Mouse (Mus musculus) heart, embryonic 16.5 days (tissue): ENCODE results near the gene Lce1m. TPM values are rescaled to one million over a fixed set of nuclear protein-coding genes. Genes with fewer than 3 reads are reported as not detected.
"Not testable (repeated sequence)": the region's sequence is repeated elsewhere in the genome, so short reads cannot be mapped to it uniquely, and the experiment has no call there.

Source experiments
- ATAC-seq: fragments of 200-750 bp; cut with Nextera tagmentation; replicated peaks from 2 replicates; pipeline ENCODE4 v1.8.0; 2017; ENCODE audit warnings: moderate number of reproducible peaks; ENCODE audit not compliant: insufficient read depth, low FRiP score; ENCODE audit errors: extremely low read depth
- H3K27ac ChIP-seq: fragments of 300-500 bp; sonication (generic); 2 replicates; pipeline ENCODE4 v1.5.1; 2014; ENCODE audit warnings: mild to moderate bottlenecking, low read length, control low read depth, moderate library complexity
- H3K27me3 ChIP-seq: fragments of 300-500 bp; sonication (generic); 2 replicates; pipeline ENCODE4 v1.6.1; 2014; ENCODE audit warnings: low read length, mixed read lengths; ENCODE audit not compliant: control insufficient read depth, insufficient read depth
- H3K36me3 ChIP-seq: fragments of 300-500 bp; sonication (generic); 2 replicates; pipeline ENCODE4 v1.6.1; 2014; ENCODE audit not compliant: control insufficient read depth, insufficient read depth
- H3K4me1 ChIP-seq: fragments of 300-500 bp; sonication (generic); 2 replicates; pipeline ENCODE4 v1.6.1; 2014; ENCODE audit warnings: low read length, mixed read lengths; ENCODE audit not compliant: control insufficient read depth, insufficient read depth
- H3K4me2 ChIP-seq: fragments of 300-500 bp; sonication (generic); 2 replicates; pipeline ENCODE4 v1.6.1; 2014; ENCODE audit warnings: low read depth, mild to moderate bottlenecking, control low read depth, low read length
- H3K4me3 ChIP-seq: fragments of 300-500 bp; sonication (generic); 2 replicates; pipeline ENCODE4 v1.5.1; 2014; ENCODE audit warnings: mild to moderate bottlenecking, control low read depth, low read length
- H3K9ac ChIP-seq: fragments of 300-500 bp; sonication (generic); 2 replicates; pipeline ENCODE4 v1.6.1; 2014; ENCODE audit warnings: low read length, control low read depth
- H3K9me3 ChIP-seq: fragments of 300-500 bp; sonication (generic); replicated peaks from 2 replicates; pipeline ENCODE4 v1.6.1; 2016; ENCODE audit warnings: low read length; ENCODE audit not compliant: control insufficient read depth
- WGBS: fragments of 180-500 bp; shearing (Covaris S2); extraction: QIAGEN DNeasy Blood & Tissue Kit; methylation state at CpG from one replicate; pipeline ENCODE4 v1.1.7; 2014; 5-methylcytosine and 5-hydroxymethylcytosine counted together
- polyA plus RNA-seq: library from polyadenylated mRNA; unstranded; fragments of >200 nt; fragmentation: Nextera tagmentation; extraction: Ambion mirVana; gene quantifications from 2 replicates; pipeline ENCODE4 v1.2.1, GENCODE M21; 2015

Gene Lce1m
- not detected in 2 replicates for polyA plus RNA-seq

DNA sequence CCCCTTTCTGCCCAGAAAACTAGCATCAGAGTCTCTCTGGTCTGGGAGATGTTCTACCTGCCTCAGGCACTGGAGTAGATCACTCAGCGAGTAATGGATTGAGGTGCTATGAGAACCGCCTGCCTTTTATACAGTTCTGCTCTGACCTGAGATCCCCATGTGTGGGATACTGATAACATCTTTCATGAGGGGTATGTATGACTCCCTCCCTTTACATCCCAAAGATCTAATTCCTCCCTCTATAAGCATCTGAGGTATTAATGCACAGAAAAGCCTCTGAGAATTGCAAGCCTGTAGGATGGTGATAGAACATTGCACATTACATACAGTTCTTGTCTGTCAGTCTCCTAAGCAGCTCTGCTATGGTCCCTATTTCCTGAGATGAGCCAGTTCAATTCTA is at the start of gene Lce1m:
TSS of gene Lce1m (minus strand) at position 101 of the 400 bp plus-strand sequence.
- no peak for ATAC-seq
- no peaks in the 10 kb centered on the region for H3K36me3 ChIP-seq
- H3K9ac ChIP-seq, result no peak within 1 kb of the TSS
- H3K9me3 ChIP-seq, result no peaks in the 10 kb centered on the region
- no peak within 1 kb of the TSS for H3K4me2 ChIP-seq
- 89% methylated on average over 2 of the region's 2 CpGs for WGBS
- peaks cover 1% of the 10 kb centered on the region; the same call in 1 of the 2 replicates for H3K4me1 ChIP-seq
- no peak within 1 kb of the TSS for H3K27ac ChIP-seq
- no peak within 1 kb of the TSS for H3K4me3 ChIP-seq
- H3K27me3 ChIP-seq, result no peaks in the 10 kb centered on the region

DNA sequence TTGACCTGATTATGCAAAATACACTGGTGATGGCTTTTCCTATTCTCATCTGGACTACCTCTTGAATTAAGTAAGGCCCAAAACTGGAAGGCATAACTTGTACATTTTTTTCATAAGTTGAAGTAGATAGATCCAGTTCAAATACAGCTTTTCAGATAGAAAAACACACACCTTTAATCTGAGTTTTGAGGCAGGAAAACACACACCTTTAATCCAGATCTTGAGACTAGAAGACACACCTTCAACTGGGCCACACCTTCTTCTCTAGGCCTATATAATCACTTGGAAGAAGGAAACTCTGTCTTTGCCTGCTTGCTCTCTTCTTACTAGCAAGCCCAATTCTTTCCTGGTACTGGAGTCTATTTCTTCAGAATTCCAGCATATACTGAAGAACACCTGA is 49.7 kb upstream of the Lce1m start, which contains the start of gene Gm4858:
TSS of gene Gm4858 (plus strand) at position 301 of the 400 bp plus-strand sequence.
- not testable (repeated sequence) for H3K36me3 ChIP-seq, H3K27ac ChIP-seq, H3K4me2 ChIP-seq, H3K9me3 ChIP-seq, ATAC-seq, H3K9ac ChIP-seq, H3K27me3 ChIP-seq, H3K4me3 ChIP-seq, H3K4me1 ChIP-seq

DNA sequence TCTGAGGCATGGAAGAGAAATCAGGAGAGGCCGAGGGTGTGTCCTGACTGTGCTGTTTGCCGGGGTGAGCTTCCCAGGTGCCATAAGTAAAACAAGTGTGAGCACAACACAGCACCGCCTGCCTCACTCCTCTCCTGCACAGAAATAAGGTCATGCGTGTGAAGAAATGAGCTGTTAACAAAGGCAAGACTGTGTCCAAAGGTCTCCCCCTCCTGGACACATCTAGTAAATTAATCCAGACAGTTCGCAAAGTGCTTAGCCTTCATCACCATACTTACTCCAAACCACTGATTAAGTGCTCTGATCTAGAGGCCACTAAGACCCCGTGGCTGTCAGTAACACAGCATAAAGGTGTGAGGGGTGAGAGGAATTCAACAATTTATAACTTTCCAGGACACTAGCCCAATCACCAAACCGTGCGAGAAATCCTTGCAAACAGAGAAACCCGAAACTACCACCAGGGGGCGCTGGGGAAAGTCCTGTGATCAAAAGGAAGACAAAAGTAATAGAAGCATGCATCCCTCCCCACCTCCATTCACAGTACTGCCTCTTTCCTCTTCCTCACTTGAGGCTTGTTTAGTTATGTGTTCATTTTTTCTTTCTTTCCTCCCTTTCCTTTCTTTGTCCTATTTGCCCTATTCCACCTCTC is 34.1 kb upstream of the Lce1m start:
- Histone ChIP-seq H3K9ac (no peak overlapping the region), H3K9me3 (no peaks in the 10 kb centered on the region), H3K4me1 (no peaks in the 10 kb centered on the region), H3K4me3 (no peak overlapping the region), H3K36me3 (no peaks in the 10 kb centered on the region), H3K27me3 (no peaks in the 10 kb centered on the region), H3K27ac (no peak overlapping the region), H3K4me2 (no peak overlapping the region)
- 52% methylated on average over 10 of the region's 10 CpGs for WGBS
- ATAC-seq, result no peak

DNA sequence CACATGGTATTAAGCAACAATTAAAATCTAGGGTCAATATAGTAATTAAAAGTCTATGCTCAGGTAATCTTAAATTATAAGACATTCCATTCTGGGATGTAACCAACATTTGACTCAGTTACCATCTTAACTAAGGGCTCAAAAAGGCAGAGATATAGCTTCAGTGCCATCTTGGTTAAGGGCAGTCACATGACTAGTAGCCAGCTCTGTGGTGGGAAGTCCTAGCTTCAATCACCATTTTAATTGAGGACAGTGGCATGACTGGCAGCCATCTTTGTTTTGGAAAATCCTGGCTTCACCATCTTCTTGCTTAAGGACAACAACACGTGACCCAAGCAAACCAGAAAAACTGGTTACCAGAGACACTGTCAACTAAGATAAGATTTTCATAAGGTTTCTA is 31.3 kb upstream of the Lce1m start:
- H3K4me2 ChIP-seq, result no peak overlapping the region
- no peak overlapping the region for H3K9ac ChIP-seq
- no peaks in the 10 kb centered on the region for H3K4me1 ChIP-seq
- 75% methylated on average over 1 of the region's 1 CpGs for WGBS
- H3K4me3 ChIP-seq, result no peak overlapping the region
- H3K9me3 ChIP-seq, result no peaks in the 10 kb centered on the region
- no peak overlapping the region for H3K27ac ChIP-seq
- H3K36me3 ChIP-seq, result no peaks in the 10 kb centered on the region
- no peaks in the 10 kb centered on the region for H3K27me3 ChIP-seq
- ATAC-seq, result no peak

DNA sequence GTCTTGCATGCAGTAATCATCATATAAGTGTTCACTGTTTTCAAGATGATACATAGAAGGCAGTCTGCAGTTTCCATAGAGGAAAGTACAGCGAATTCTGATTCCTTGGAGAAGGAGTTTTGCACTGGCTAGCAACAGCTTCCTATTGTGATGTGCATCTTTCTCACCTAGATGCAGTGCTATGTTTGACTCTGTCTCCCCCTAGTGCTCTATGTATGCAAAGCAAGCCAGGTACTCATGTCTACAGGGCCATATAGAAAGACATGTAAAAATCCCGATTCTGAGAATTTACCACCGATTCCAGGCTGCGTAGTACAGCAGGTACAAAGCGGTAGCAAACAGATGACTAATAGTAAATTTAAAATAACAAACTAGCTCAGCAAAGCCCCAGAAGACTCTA is 12.6 kb upstream of the Lce1m start:
- no peak for ATAC-seq
- Histone ChIP-seq H3K27ac (no peak overlapping the region), H3K36me3 (no peaks in the 10 kb centered on the region), H3K4me3 (no peak overlapping the region), H3K4me2 (no peak overlapping the region), H3K9ac (no peak overlapping the region), H3K9me3 (no peaks in the 10 kb centered on the region), H3K4me1 (no peaks in the 10 kb centered on the region), H3K27me3 (no peaks in the 10 kb centered on the region)
- WGBS, result 47% methylated on average over 5 of the region's 5 CpGs

DNA sequence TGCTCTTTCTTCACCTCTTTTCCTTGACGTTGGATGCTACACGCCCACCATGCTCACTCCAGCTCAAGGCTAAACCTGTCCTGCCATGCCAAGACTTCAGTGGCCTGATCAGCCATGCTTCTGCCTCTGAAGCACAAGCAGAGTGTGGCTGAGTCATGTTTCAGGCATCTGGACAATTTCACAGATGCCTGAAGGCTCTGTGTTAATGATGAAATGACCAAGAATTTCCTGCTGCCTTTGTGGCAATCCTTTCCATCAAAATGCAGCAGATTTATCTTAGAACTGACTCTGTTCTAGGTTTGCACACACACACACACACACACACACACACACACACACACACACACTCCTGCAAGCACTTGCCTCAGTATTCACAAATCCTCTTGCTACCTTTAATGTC is 6.6 kb upstream of the Lce1m start:
- Histone ChIP-seq H3K9ac (no peak overlapping the region), H3K4me1 (no peaks in the 10 kb centered on the region), H3K9me3 (no peaks in the 10 kb centered on the region), H3K4me2 (no peak overlapping the region), H3K27ac (no peak overlapping the region), H3K36me3 (no peaks in the 10 kb centered on the region), H3K27me3 (no peaks in the 10 kb centered on the region), H3K4me3 (no peak overlapping the region)
- no peak for ATAC-seq
- 35% methylated on average over 2 of the region's 2 CpGs for WGBS

DNA sequence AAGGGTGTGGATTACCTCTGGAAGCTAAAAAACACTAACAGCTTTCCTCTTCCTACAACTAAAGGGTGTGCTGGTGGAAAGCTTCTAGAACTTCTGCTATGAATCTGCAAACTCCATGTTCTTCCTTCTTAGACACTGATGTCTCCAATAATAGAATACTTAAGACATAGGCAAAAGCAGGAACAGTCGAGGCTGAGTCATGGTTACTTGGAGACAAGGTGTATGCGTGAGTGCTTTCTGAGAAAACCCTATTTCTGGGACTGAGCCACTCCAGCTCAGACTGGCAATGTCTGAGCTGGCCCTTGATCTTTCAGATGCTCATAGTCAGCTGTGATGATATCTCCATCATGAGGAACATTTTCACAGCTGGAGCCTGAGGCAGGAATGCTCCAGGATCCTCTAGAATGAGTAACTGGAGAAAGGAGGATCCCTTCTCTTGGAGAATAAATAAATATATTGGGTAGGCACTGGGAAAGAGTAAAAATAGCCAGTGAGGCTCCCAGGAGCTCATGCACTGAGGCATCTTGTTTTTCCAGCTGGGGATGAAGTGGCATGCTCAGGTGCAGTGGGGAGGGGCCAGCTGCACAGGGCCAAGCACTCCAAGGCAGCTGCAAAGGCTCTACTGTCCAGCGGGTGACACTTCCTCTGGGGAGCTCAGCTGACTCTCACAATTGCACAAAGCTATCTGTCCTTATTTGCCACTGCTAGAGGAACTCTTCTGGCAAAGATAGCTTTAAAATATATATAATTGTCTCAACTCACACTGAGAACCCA is 4.7 kb upstream of the Lce1m start:
- Histone ChIP-seq H3K4me2 (no peak overlapping the region), H3K27me3 (no peaks in the 10 kb centered on the region), H3K4me3 (no peak overlapping the region), H3K4me1 (no peaks in the 10 kb centered on the region), H3K27ac (no peak overlapping the region), H3K36me3 (no peaks in the 10 kb centered on the region), H3K9ac (no peak overlapping the region), H3K9me3 (no peaks in the 10 kb centered on the region)
- 63% methylated on average over 3 of the region's 3 CpGs for WGBS
- no peak for ATAC-seq

DNA sequence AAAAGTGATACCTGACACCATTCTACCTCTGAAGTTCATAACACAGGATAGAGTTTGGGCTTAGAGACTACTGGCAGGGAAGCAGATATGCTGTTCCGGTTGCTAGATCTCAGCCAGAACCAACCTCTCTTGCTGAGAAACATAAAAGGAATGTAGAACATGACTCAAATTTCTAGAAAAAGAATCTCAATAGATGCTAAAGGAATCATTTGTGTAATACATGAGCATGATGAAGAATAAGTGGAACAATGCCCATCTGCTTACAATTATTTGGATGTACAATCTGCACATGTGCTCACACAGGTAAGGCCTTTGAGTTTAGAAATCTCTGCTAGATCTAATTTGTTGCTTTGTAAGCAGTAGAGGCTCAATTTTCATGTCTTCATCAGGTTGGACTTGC is 2.3 kb upstream of the Lce1m start:
- no peaks in the 10 kb centered on the region for H3K27me3 ChIP-seq
- no peak overlapping the region for H3K9ac ChIP-seq
- no peak overlapping the region for H3K27ac ChIP-seq
- H3K36me3 ChIP-seq, result no peaks in the 10 kb centered on the region
- ATAC-seq, result no peak
- 68% methylated on average over 1 of the region's 1 CpGs for WGBS
- no peaks in the 10 kb centered on the region for H3K9me3 ChIP-seq
- no peaks in the 10 kb centered on the region for H3K4me1 ChIP-seq
- H3K4me3 ChIP-seq, result no peak overlapping the region
- no peak overlapping the region for H3K4me2 ChIP-seq

DNA sequence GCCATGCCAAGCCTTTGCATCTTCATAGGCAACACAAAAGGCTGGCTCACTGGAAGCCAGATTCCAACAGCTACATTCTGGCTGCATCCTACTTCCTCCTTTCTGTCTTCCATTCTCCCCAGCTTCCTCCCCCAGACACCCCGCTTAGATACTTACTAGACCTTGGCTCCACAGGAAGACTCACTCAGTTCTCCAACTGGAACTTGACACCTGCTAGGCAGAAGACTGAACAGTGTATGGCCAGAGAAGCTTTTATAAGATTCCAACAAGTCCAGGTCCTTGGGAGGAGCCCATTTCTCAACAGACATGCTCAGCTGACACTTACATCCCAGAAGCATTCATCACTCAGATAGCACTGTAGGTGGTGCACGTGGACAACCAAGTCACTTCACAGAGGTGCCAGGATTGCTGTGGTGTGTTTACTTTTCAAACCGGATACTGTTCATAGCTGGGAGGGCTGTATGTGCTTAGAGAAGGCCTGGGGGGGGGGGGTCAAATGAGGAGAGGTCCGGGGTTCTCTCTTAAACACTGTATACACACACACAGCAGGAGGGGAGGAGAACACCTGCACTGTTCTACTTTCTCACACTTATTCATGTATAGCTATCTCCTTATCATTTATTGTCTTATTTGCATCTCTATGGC is 3.3 kb downstream of the Lce1m start, which contains the start of gene Crct1:
TSS of gene Crct1 (minus strand) at position 228 of the 645 bp plus-strand sequence.
- H3K4me2 ChIP-seq, result peak within 1 kb of the TSS; percentile 80
- peak within 1 kb of the TSS; percentile 62 for H3K9ac ChIP-seq
- peaks cover 3% of the 10 kb centered on the region; the same call in 1 of the 2 replicates for H3K4me1 ChIP-seq
- H3K27me3 ChIP-seq, result 0 out of 2 replicates have a peak, but pooled peaks cover 2% of the 10 kb centered on the region
- ATAC-seq, result no peak
- H3K36me3 ChIP-seq, result no peaks in the 10 kb centered on the region
- no peak within 1 kb of the TSS for H3K27ac ChIP-seq
- H3K4me3 ChIP-seq, result peak within 1 kb of the TSS; percentile 59
- WGBS, result 37% methylated on average over 4 of the region's 4 CpGs
- no peaks in the 10 kb centered on the region for H3K9me3 ChIP-seq
